Mouse (Mus musculus) thymus, postnatal 4 days (tissue): ENCODE data around the gene Olfr1288.

Experiments
- DNase-seq: peaks from one replicate; pipeline ENCODE4 v3.0.0; 2021

The Olfr1288 gene

DNA sequence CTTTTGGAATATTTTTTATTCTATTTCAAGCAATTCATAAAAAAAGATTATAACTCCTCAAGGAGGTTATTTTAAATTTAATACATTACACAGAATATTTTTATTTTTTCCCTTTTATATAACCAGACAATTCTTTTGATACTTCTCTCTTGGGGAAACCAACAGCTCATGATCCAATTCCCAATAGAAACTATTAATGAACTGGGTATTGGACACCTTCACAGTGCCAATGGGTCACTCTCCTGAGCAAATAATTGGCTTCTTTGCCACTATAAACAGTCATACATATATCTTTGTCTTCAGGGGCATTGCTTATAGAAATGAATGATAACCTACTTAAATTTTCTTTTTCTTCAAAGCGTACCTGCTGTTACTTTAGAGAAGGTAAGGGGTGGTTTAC, at the start of gene Olfr1288:
TSS of gene Olfr1288 (plus strand) at position 301 of the 400 bp plus-strand sequence.
- DNase-seq, result no peak

DNA sequence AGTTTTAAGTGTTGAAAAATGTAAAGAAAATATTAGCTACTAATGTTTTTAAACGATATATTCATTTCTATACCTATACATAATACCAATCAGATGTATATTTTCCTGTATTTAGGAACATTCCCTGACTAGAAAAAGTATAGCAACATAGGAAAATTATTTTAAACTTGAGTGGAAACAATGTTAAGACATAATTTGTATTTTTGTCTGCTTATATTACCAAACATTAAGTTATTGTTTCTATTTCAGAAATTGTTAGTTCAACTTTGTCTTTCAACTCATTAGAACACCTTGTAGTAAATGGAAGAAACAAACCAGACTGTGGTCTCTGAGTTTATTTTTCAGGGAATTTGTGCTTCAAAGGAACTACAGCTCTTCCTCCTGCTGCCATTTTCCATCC, 25.1 kb upstream of the Olfr1288 start, which contains the start of gene Olfr1287:
TSS of gene Olfr1287 (plus strand) at position 301 of the 400 bp plus-strand sequence.
- no peak for DNase-seq

DNA sequence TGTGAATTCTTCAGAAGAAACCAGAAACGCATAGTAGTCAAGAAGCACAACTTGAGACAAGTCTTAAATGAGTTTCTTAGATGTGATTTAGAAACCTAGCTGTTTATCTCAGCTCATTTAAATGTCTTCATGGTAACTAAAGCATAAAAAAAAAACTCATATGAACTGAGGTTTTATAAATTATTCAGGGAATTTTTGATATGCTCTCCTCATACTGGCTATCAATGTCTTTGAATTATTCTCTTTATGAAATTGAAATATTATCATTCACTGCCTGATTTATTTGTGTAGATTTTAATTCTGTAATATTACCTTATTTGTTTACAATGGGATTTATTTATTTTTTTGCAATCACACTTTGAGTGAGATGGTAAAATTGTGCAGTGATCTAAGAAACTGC, 6.6 kb downstream of the Olfr1288 start, which contains the start of gene Olfr1289:
TSS of gene Olfr1289 (plus strand) at position 301 of the 400 bp plus-strand sequence.
- no peak for DNase-seq

DNA sequence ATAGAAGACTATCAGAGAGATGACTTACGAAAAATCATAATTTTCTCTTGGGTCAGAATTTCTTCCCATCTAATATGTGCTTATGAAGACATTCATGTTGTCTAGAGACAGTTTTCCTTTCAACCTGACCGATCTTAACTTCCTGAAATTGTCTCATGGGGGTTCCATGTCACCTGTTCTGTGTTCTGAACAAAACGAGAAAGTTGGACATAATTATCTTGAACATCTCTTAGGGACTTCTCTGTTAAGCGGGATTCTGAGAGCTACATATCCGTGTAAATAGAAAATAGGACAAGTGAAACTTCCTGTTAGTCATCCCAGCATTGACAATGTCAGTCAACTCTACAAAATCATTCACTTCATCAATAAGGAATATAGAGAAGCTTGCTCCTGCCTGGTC, 19.8 kb downstream of the Olfr1288 start, which contains the start of gene Olfr1290:
TSS of gene Olfr1290 (minus strand) at position 101 of the 400 bp plus-strand sequence.
- no peak for DNase-seq

DNA sequence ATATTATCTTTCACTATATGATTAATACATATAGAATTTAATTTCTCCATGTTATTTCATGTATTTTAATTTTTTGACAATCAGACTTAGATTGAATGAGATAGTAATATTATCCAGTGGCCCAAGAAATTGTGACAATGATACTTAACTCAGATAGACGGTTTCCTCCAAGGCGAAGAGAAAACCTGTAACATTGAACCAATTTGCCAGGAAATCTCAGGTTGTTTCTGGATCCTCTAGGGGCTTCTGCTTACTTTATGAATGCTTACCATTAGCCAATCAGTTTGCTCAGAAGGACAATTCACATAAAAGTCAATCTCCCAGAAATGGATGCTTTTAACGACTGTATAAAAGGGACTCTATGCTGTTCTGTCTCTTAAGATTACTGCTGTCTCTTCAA, 23.0 kb downstream of the Olfr1288 start, which contains the start of gene Olfr1291-ps1:
TSS of gene Olfr1291-ps1 (plus strand) at position 301 of the 400 bp plus-strand sequence.
- no peak for DNase-seq

DNA sequence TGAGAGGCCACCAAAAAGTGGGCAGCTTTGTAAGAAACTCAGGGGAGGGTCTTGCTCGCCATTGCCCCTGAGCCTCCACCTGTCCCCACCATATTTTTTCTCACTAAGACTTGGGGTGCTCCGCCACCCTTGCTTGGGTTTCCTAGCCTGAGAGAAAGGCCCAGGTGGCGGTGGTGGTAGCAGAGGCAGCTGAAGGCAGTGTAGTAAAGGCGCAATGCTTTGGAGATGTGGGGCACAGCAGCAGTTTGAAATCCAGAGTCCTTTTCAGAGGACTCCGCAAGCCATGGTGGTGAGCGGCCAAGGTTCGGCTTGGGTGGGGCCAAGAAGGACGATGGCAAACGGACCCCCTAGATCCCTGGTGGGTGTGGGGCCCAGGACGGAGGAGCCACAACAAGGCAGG, 43.5 kb downstream of the Olfr1288 start:
- no peak for DNase-seq

DNA sequence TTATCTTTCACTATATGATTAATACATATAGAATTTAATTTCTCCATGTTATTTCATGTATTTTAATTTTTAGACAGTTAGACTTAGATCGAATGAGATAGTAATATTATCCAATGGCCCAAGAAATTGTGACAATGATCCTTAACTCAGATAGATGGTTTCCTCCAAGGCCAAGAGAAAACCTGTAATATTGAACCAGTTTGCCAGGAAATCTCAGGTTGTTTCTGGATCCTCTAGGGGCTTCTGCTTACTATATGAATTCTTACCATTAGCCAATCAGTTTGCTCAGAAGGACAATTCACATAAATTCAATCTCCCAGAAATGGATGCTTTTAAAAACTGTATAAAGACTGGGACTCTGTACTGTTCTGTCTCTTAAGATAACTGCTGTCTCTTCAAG, 51.0 kb downstream of the Olfr1288 start, which contains the start of gene Olfr1293-ps:
TSS of gene Olfr1293-ps (plus strand) at position 301 of the 400 bp plus-strand sequence.
- no peak for DNase-seq
